In genomic region chr16:23520235-23520871, GRCm38 (mm10) we compare ENCODE assay signal across 8 mouse cellular contexts. TPM values are rescaled to one million over a fixed set of nuclear protein-coding genes. Genes with fewer than 3 reads are reported as not detected.
DNase-seq lines count a peak whose midpoint lies in the region; ATAC-seq and TF ChIP-seq lines count a peak whose summit lies in the region.

Rtp4 (plus strand) TSS chr16:23520291.
Masp1 (minus strand) TSS chr16:23520815.

- peak within 1 kb of the TSS; percentile 64 for H3K4me2 ChIP-seq in neural tube, embryonic 11.5 days (ENCODE audit: low read depth)

- peak within 1 kb of the TSS; percentile 92 for H3K9ac ChIP-seq in liver, adult 2 months (ENCODE audit: low read depth, low read length)
- H3K9ac ChIP-seq in neural tube, embryonic 11.5 days (ENCODE audit: low read length), result peak within 1 kb of the TSS; percentile 71

- peak within 1 kb of the TSS; percentile 96 for H3K27ac ChIP-seq in liver, adult 2 months (replicated peaks; ENCODE audit: insufficient read depth, low read depth, low read length)
- H3K27ac ChIP-seq in cortical plate, adult 2 months (ENCODE audit: insufficient read depth, low read length), result peak within 1 kb of the TSS; percentile 87
- H3K27ac ChIP-seq in neural tube, embryonic 11.5 days (ENCODE audit: low read depth, low read length), result peak within 1 kb of the TSS; percentile 86

- 1% methylated on average over 12 of the region's 12 CpGs for WGBS in liver, adult 2 months
- WGBS in neural tube, embryonic 11.5 days, result 0% methylated on average over 12 of the region's 12 CpGs

- H3K27me3 ChIP-seq in liver, adult 2 months (ENCODE audit: control insufficient read depth, insufficient read depth, low read length), result no peaks in the 10 kb centered on the region
- no peaks in the 10 kb centered on the region for H3K27me3 ChIP-seq in neural tube, embryonic 11.5 days (ENCODE audit: control insufficient read depth, insufficient read depth, low read length)

- peak within 1 kb of the TSS; percentile 84 for H3K4me3 ChIP-seq in liver, adult 2 months (ENCODE audit: insufficient read depth, low read depth, low read length)
- peak within 1 kb of the TSS; percentile 56 for H3K4me3 ChIP-seq in cortical plate, adult 2 months (ENCODE audit: insufficient read depth, low read length)
- H3K4me3 ChIP-seq in neural tube, embryonic 11.5 days (ENCODE audit: low read depth, low read length), result peak within 1 kb of the TSS; percentile 39

- H3K4me1 ChIP-seq in liver, adult 2 months (ENCODE audit: control insufficient read depth, insufficient read depth, low read length), result peaks cover 38% of the 10 kb centered on the region
- H3K4me1 ChIP-seq in cortical plate, adult 2 months (ENCODE audit: control insufficient read depth, insufficient read depth, low read length), result peaks cover 8% of the 10 kb centered on the region; the same call in 1 of the 2 replicates
- H3K4me1 ChIP-seq in neural tube, embryonic 11.5 days (ENCODE audit: control insufficient read depth, insufficient read depth, low read length), result peaks cover 14% of the 10 kb centered on the region

- peaks cover 9% of the 10 kb centered on the region for H3K36me3 ChIP-seq in liver, adult 2 months (ENCODE audit: control insufficient read depth, insufficient read depth, low read length)
- H3K36me3 ChIP-seq in neural tube, embryonic 11.5 days (ENCODE audit: control insufficient read depth, insufficient read depth, low read length), result no peaks in the 10 kb centered on the region

- H3K79me2 ChIP-seq in liver, adult 2 months (ENCODE audit: control insufficient read depth, insufficient read depth, low read length), result peaks cover 19% of the 10 kb centered on the region; the same call in 1 of the 2 replicates

- peak; percentile 91 for DNase-seq in liver, adult 2 months (ENCODE audit: extremely low read depth, low read depth, low spot score)
- no peak for DNase-seq in liver
- peak; percentile 15 to 26 for DNase-seq in heart, adult 9 months (ENCODE audit: low spot score in 2 of 2)
- peak; percentile 46 to 55 for DNase-seq in layer of hippocampus, postnatal 10 days (ENCODE audit: low spot score in 2 of 2)
- DNase-seq in neural tube, embryonic 11.5 days (ENCODE audit: low spot score), result peak; percentile 62
- no peak for DNase-seq in spleen, postnatal 10 days (ENCODE audit: low spot score in 2 of 2)
- no peak for DNase-seq in spleen, adult 12 weeks (ENCODE audit: low spot score)

- no peaks in the 10 kb centered on the region for H3K9me3 ChIP-seq in neural tube, embryonic 11.5 days (ENCODE audit: control insufficient read depth, low read length)

- peak; percentile 91 for ATAC-seq in neural tube, embryonic 11.5 days (ENCODE audit: insufficient read depth, low FRiP score, low TSS enrichment)

- peak; percentile 28; the same call in 1 of the 2 replicates for TF ChIP-seq POLR2A in liver, adult 2 months (IDR thresholded peaks at IDR 0.05; ENCODE audit: extremely low read depth, insufficient read depth, low read length)
- TF ChIP-seq POLR2A in cortical plate, adult 2 months (IDR thresholded peaks at IDR 0.05; ENCODE audit: extremely low read depth, insufficient read depth, low read length), result 0 out of 2 replicates have a peak, but pooled peaks have one; percentile 24

- TF ChIP-seq CTCF in liver, adult 2 months (IDR thresholded peaks at IDR 0.05; ENCODE audit: low read depth, low read length), result no peak
- no peak for TF ChIP-seq CTCF in cortical plate, adult 2 months (IDR thresholded peaks at IDR 0.05; ENCODE audit: extremely low read depth, insufficient read depth, low read length)

RNA-seq across cellular contexts. Expression of gene Rtp4, which starts in this region (rescaled TPM):
- total RNA-seq in liver, adult 2 months (2014; rRNA removed), result 11.3 and 16.9 TPM in 2 replicates
- 14.2 and 25.2 TPM in 2 replicates for polyA plus RNA-seq in liver, adult 2 months (2012; rRNA removed)
- 7.4 and 9.8 TPM in 2 replicates for polyA plus RNA-seq in cortical plate, adult 2 months (2012; rRNA removed)
- 1 to 10 TPM in 1 of 2 experiments, under 1 TPM in 1; 0.60 to 1.1 TPM for total RNA-seq in layer of hippocampus, postnatal 10 days (2021)
- 1.0 and 1.8 TPM in 2 replicates for polyA plus RNA-seq in neural tube, embryonic 11.5 days (2014; fragmentation: Nextera tagmentation; extraction: Ambion mirVana)

RNA-seq across cellular contexts. Expression of gene Masp1, which starts in this region (rescaled TPM):
- total RNA-seq in liver, adult 2 months (2014; rRNA removed), result 71.1 and 83.3 TPM in 2 replicates
- polyA plus RNA-seq in liver, adult 2 months (2012; rRNA removed), result 53.7 and 61.3 TPM in 2 replicates
- polyA plus RNA-seq in cortical plate, adult 2 months (2012; rRNA removed), result 14.2 and 14.7 TPM in 2 replicates
- 10 to 100 TPM; 37.8 to 40.1 TPM for total RNA-seq in layer of hippocampus, postnatal 10 days (2021)
- polyA plus RNA-seq in neural tube, embryonic 11.5 days (2014; fragmentation: Nextera tagmentation; extraction: Ambion mirVana), result 18.9 and 19.0 TPM in 2 replicates

Comparison
In these comparisons a context has a peak if more than half of its experiments do, and no peak if none do; other contexts are left out.
1. DNase-seq: peak in liver, adult 2 months (single experiment), heart, adult 9 months (2 of 2), layer of hippocampus, postnatal 10 days (2 of 2) and neural tube, embryonic 11.5 days (single experiment); none in liver (single experiment), spleen, postnatal 10 days (0 of 2) and spleen, adult 12 weeks (single experiment).
2. Peak in every context shown above with its lines, with median percentiles within 50 percentile points of each other: H3K27ac ChIP-seq and H3K4me3 ChIP-seq.